Mouse (Mus musculus): ENCODE results near the gene Gm10717.
"Not testable (repeated sequence)": the region's sequence is repeated elsewhere in the genome, so short reads cannot be mapped to it uniquely, and the experiment has no call there.

Gene Gm10717

DNA sequence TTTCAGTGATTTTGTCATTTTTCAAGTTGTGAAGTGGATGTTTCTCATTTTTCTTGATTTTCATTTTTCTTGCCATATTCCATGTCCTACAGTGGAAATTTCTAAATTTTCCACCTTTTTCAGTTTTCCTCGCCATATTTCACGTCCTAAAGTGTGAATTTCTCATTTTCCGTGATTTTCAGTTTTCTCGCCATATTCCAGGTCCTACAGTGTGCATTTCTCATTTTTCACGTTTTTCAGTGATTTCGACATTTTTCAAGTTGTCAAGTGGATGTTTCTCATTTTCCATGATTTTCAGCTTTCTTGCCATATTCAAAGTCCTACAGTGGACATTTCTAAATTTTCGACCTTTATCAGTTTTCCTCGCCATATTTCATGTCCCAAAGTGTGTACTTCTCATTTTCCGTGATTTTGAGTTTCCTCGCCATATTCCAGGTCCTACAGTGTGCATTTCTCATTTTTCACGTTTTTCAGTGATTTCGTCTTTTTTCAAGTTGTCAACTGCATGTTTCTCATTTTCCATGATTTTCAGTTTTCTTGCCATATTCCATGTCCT is at the start of gene Gm10717:
Gene Gm10717, plus strand, starts transcription at position 506 of the 556 bp plus-strand sequence.
- CTCF ChIA-PET = not testable (repeated sequence)

DNA sequence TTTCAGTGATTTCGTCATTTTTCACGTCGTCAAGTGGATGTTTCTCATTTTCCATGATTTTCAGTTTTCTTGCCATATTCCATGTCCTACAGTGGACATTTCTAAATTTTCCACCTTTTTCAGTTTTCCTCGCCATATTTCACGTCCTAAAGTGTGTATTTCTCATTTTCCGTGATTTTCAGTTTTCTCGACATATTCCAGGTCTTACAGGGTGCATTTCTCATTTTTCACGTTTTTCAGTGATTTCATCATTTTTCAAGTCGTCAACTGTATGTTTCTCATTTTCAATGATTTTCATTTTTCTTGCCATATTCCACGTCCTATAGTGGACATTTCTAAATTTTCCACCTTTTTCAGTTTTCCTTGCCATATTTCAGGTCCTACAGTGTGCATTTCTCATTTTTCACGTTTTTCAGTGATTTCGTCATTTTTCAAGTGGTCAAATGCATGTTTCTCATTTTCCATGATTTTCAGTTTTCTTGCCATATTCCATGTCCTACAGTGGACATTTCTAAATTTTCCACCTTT is 24.7 kb upstream of the Gm10717 start, which contains the start of gene Gm10722:
Gene Gm10722, plus strand, starts transcription at position 478 of the 528 bp plus-strand sequence.
- CTCF ChIA-PET = not testable (repeated sequence)

DNA sequence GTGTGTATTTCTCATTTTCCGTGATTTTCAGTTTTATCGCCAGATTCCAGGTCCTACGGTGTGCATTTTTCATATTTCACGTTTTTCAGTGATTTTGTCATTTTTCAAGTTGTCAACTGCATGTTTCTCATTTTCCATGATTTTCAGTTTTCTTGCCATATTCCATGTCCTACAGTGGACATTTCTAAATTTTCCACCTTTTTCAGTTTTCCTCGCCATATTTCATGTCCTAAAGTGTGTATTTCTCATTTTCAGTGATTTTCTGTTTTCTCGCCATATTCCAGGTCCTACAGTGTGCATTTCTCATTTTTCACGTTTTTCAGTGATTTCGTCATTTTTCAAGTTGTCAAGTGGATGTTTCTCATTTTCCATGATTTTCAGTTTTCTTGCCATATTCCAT is 24.2 kb upstream of the Gm10717 start:
- CTCF ChIA-PET = not testable (repeated sequence)

DNA sequence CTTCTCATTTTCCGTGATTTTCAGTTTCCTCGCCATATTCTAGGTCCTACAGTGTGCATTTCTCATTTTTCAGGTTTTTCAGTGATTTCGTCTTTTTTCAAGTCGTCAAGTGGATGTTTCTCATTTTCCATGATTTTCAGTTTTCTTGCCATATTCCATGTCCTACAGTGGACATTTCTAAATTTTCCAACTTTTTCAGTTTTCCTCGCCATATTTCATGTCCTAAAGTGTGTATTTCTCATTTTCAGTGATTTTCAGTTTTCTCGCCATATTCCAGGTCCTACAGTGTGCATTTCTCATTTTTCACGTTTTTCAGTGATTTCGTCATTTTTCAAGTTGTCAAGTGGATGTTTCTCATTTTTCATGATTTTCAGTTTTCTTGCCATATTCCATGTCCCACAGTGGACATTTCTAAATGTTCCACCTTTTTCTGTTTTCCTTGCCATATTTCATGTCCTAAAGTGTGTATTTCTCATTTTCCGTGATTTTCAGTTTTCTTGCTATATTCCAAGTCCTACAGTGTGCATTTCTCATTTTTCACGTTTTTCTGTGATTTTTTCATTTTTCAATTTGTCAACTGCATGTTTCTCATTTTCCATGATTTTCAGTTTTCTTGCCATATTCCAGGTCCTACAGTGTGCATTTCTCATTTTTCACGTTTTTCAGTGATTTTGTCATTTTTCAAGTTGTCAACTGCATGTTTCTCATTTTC is 23.1 kb upstream of the Gm10717 start:
- CTCF ChIA-PET = not testable (repeated sequence)

DNA sequence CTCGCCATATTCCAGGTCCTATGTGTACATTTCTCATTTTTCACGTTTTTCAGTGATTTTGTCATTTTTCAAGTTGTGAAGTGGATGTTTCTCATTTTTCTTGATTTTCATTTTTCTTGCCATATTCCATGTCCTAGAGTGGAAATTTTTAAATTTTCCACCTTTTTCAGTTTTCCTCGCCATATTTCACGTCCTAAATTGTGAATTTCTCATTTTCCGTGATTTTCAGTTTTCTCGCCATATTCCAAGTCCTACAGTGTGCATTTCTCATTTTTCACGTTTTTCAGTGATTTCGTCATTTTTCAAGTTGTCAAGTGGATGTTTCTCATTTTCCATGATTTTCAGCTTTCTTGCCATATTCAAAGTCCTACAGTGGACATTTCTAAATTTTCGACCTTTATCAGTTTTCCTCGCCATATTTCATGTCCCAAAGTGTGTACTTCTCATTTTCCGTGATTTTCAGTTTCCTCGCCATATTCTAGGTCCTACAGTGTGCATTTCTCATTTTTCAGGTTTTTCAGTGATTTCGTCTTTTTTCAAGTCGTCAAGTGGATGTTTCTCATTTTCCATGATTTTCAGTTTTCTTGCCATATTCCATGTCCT is 22.3 kb upstream of the Gm10717 start, which contains the start of gene Gm11168:
Gene Gm11168, plus strand, starts transcription at position 553 of the 603 bp plus-strand sequence.
- CTCF ChIA-PET = not testable (repeated sequence)

DNA sequence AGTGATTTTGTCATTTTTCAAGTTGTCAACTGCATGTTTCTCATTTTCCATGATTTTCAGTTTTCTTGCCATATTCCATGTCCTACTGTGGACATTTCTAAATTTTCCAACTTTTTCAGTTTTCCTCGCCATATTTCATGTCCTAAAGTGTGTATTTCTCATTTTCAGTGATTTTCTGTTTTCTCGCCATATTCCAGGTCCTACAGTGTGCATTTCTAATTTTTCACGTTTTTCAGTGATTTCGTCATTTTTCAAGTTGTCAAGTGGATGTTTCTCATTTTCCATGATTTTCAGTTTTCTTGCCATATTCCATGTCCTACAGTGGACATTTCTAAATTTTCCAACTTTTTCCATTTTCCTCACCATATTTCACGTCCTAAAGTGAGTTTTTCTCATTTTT is 19.0 kb upstream of the Gm10717 start:
- CTCF ChIA-PET = not testable (repeated sequence)

DNA sequence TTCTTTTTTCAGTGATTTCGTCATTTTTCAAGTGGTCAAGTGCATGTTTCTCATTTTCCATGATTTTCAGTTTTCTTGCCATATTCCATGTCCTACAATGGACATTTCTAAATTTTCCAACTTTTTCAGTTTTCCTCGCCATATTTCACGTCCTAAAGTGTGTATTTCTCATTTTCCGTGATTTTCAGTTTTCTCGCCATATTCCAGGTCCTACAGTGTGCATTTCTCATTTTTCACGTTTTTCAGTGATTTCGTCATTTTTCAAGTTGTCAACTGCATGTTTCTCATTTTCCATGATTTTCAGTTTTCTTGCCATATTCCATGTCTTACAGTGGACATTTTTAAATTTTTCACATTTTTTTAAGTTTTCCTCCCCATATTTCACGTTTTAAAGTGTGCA is 18.6 kb upstream of the Gm10717 start:
- CTCF ChIA-PET = not testable (repeated sequence)

DNA sequence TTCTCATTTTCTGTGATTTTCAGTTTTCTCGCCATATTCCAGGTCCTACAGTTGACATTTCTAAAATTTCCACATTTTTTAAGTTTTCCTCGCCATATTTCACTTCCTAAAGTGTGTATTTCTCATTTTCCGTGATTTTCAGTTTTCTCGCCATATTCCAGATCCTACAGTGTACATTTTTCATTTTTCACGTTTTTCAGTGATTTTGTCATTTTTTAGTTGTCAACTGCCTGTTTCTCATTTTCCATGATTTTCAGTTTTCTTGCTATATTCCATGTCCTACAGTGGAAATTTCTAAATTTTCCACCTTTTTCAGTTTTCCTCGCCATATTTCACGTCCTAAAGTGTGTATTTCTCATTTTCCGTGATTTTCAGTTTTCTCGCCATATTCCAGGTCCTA is 17.9 kb upstream of the Gm10717 start:
- CTCF ChIA-PET = not testable (repeated sequence)

DNA sequence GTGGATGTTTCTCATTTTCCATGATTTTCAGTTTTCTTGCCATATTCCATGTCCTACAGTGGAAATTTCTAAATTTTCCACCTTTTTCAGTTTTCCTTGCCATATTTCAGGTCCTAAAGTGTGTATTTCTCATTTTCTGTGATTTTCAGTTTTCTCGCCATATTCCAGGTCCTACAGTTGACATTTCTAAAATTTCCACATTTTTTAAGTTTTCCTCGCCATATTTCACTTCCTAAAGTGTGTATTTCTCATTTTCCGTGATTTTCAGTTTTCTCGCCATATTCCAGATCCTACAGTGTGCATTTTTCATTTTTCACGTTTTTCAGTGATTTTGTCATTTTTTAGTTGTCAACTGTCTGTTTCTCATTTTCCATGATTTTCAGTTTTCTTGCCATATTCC is 15.9 kb upstream of the Gm10717 start:
- CTCF ChIA-PET = not testable (repeated sequence)

DNA sequence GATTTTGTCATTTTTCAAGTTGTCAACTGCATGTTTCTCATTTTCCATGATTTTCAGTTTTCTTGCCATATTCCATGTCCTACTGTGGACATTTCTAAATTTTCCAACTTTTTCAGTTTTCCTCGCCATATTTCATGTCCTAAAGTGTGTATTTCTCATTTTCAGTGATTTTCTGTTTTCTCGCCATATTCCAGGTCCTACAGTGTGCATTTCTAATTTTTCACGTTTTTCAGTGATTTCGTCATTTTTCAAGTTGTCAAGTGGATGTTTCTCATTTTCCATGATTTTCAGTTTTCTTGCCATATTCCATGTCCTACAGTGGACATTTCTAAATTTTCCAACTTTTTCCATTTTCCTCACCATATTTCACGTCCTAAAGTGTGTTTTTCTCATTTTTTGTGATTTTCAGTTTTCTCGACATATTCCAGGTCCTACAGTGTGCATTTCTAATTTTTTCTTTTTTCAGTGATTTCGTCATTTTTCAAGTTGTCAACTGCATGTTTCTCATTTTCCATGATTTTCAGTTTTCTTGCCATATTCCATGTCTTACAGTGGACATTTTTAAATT is 13.1 kb upstream of the Gm10717 start:
- CTCF ChIA-PET = not testable (repeated sequence)

DNA sequence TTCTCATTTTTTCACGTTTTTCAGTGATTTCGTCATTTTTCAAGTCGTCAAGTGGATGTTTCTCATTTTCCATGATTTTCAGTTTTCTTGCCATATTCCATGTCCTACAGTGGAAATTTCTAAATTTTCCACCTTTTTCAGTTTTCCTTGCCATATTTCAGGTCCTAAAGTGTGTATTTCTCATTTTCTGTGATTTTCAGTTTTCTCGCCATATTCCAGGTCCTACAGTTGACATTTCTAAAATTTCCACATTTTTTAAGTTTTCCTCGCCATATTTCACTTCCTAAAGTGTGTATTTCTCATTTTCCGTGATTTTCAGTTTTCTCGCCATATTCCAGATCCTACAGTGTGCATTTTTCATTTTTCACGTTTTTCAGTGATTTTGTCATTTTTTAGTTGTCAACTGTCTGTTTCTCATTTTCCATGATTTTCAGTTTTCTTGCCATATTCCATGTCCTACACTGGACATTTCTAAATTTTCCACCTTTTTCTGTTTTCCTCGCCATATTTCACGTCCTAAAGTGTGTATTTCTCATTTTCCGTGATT is 12.4 kb upstream of the Gm10717 start, which contains the start of gene Gm10721:
Gene Gm10721, plus strand, starts transcription at position 408 of the 547 bp plus-strand sequence.
- CTCF ChIA-PET = not testable (repeated sequence)

DNA sequence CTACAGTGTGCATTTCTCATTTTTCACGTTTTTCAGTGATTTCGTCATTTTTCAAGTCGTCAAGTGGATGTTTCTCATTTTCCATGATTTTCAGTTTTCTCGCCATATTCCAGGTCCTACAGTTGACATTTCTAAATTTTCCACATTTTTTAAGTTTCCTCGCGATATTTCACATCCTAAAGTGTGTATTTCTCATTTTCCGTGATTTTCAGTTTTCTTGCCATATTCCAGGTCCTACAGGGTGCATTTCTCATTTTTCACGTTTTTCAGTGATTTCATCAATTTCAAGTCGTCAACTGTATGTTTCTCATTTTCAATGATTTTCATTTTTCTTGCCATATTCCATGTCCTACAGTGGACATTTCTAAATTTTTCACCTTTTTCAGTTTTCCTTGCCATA is 9.9 kb upstream of the Gm10717 start, which contains the start of gene Gm10720:
Gene Gm10720, plus strand, starts transcription at position 301 of the 400 bp plus-strand sequence.
- CTCF ChIA-PET = not testable (repeated sequence)

DNA sequence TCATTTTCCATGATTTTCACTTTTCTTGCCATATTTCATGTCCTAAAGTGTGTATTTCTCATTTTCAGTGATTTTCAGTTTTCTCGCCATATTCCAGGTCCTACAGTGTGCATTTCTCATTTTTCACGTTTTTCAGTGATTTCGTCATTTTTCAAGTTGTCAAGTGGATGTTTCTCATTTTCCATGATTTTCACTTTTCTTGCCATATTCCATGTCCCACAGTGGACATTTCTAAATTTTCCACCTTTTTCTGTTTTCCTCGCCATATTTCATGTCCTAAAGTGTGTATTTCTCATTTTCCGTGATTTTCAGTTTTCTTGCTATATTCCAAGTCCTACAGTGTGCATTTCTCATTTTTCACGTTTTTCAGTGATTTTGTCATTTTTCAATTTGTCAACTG is 9.3 kb upstream of the Gm10717 start:
- CTCF ChIA-PET = not testable (repeated sequence)

DNA sequence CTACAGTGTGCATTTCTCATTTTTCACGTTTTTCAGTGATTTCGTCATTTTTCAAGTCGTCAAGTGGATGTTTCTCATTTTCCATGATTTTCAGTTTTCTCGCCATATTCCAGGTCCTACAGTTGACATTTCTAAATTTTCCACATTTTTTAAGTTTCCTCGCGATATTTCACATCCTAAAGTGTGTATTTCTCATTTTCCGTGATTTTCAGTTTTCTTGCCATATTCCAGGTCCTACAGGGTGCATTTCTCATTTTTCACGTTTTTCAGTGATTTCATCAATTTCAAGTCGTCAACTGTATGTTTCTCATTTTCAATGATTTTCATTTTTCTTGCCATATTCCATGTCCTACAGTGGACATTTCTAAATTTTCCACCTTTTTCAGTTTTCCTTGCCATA is 8.1 kb upstream of the Gm10717 start, which contains the start of gene Gm10719:
Gene Gm10719, plus strand, starts transcription at position 301 of the 400 bp plus-strand sequence.
- CTCF ChIA-PET = not testable (repeated sequence)

DNA sequence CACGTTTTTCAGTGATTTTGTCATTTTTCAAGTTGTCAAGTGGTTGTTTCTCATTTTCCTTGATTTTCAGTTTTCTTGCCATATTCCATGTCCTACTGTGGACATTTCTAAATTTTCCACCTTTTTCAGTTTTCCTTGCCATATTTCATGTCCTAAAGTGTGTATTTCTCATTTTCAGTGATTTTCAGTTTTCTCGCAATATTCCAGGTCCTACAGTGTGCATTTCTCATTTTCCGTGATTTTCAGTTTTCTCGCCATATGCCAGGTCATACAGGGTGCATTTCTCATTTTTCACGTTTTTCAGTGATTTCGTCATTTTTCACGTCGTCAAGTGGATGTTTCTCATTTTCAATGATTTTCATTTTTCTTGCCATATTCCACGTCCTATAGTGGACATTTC is 6.3 kb upstream of the Gm10717 start:
- CTCF ChIA-PET = not testable (repeated sequence)

DNA sequence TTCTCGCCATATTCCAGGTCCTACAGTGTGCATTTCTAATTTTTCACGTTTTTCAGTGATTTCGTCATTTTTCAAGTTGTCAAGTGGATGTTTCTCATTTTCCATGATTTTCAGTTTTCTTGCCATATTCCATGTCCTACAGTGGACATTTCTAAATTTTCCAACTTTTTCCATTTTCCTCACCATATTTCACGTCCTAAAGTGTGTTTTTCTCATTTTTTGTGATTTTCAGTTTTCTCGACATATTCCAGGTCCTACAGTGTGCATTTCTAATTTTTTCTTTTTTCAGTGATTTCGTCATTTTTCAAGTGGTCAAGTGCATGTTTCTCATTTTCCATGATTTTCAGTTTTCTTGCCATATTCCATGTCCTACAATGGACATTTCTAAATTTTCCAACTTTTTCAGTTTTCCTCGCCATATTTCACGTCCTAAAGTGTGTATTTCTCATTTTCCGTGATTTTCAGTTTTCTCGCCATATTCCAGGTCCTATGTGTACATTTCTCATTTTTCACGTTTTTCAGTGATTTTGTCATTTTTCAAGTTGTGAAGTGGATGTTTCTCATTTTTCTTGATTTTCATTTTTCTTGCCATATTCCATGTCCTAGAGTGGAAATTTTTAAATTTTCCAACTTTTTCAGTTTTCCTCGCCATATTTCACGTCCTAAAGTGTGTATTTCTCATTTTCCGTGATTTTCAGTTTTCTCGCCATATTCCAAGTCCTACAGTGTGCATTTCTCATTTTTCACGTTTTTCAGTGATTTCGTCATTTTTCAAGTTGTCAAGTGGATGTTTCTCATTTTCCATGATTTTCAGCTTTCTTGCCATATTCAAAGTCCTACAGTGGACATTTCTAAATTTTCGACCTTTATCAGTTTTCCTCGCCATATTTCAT is 5.1 kb upstream of the Gm10717 start:
- CTCF ChIA-PET = not testable (repeated sequence)

DNA sequence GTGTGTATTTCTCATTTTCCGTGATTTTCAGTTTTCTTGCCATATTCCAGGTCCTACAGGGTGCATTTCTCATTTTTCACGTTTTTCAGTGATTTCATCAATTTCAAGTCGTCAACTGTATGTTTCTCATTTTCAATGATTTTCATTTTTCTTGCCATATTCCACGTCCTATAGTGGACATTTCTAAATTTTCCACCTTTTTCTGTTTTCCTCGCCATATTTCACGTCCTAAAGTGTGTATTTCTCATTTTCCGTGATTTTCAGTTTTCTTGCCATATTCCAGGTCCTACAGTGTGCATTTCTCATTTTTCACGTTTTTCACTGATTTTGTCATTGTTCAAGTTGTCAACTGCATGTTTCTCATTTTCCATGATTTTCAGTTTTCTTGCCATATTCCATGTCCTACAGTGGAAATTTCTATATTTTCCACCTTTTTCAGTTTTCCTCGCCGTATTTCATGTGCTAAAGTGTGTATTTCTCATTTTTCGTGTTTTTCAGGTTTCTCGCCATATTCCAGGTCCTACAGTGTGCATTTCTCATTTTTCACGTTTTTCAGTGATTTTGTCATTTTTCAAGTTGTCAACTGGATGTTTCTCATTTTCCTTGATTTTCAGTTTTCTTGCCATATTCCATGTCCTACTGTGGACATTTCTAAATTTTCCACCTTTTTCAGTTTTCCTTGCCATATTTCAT is 2.8 kb upstream of the Gm10717 start:
- CTCF ChIA-PET = not testable (repeated sequence)

DNA sequence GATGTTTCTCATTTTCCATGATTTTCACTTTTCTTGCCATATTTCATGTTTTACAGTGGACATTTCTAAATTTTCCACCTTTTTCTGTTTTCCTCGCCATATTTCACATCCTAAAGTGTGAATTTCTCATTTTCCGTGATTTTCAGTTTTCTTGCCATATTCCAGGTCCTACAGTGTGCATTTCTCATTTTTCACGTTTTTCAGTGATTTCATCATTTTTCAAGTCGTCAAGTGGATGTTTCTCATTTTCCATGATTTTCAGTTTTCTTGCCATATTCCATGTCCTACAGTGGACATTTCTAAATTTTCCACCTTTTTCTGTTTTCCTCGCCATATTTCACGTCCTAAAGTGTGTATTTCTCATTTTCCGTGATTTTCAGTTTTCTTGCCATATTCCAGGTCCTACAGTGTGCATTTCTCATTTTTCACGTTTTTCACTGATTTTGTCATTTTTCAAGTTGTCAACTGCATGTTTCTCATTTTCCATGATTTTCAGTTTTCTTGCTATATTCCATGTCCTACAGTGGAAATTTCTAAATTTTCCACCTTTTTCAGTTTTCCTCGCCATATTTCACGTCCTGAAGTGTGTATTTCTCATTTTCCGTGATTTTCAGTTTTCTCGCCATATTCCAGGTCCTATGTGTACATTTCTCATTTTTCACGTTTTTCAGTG is 1.8 kb upstream of the Gm10717 start, which contains the start of gene Gm10718:
Gene Gm10718, plus strand, starts transcription at position 236 of the 673 bp plus-strand sequence.
- CTCF ChIA-PET = not testable (repeated sequence)

DNA sequence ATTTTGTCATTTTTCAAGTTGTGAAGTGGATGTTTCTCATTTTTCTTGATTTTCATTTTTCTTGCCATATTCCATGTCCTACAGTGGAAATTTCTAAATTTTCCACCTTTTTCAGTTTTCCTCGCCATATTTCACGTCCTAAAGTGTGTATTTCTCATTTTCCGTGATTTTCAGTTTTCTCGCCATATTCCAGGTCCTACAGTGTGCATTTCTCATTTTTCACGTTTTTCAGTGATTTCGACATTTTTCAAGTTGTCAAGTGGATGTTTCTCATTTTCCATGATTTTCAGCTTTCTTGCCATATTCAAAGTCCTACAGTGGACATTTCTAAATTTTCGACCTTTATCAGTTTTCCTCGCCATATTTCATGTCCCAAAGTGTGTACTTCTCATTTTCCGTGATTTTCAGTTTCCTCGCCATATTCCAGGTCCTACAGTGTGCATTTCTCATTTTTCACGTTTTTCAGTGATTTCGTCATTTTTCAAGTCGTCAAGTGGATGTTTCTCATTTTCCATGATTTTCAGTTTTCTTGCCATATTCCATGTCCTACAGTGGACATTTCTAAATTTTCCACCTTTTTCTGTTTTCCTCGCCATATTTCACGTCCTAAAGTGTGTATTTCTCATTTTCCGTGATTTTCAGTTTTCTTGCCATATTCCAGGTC is 1.1 kb upstream of the Gm10717 start:
- CTCF ChIA-PET = not testable (repeated sequence)

Data from spleen, embryonic (tissue).